Mouse (Mus musculus) WW6 (cell line): ENCODE data around the gene Grem1.

ENCODE experiments used
- DNase-seq: peaks from one replicate; pipeline ENCODE4 v3.0.0-alpha.2; 2013; ENCODE audit warnings: low read depth, low spot score

The Grem1 gene

GRCm38 (mm10) chr2:113758311-113759161 is at the start of gene Grem1:
TSS of gene Grem1 (minus strand) at chr2:113758646.
- DNase-seq = peak; percentile 11

GRCm38 (mm10) chr2:113807640-113808039 is 49.2 kb upstream of the Grem1 start:
- DNase-seq = no peak

- DNase-seq = no peak
Measured at GRCm38 (mm10) chr2:113806851-113807577, 48.6 kb upstream of the Grem1 start.

GRCm38 (mm10) chr2:113805765-113806164 is 47.3 kb upstream of the Grem1 start:
- no peak for DNase-seq

- no peak for DNase-seq
Measured at GRCm38 (mm10) chr2:113803753-113804152, 45.3 kb upstream of the Grem1 start.

- DNase-seq = no peak
Measured at GRCm38 (mm10) chr2:113800846-113801245, 42.4 kb upstream of the Grem1 start.

- no peak for DNase-seq
Measured at GRCm38 (mm10) chr2:113798605-113799004, 40.2 kb upstream of the Grem1 start.

- DNase-seq = no peak
Measured at GRCm38 (mm10) chr2:113795186-113795585, 36.7 kb upstream of the Grem1 start.

- no peak for DNase-seq
Measured at GRCm38 (mm10) chr2:113793521-113793920, 35.1 kb upstream of the Grem1 start.

GRCm38 (mm10) chr2:113788821-113789387 is 30.5 kb upstream of the Grem1 start:
- DNase-seq = no peak

GRCm38 (mm10) chr2:113787882-113788281 is 29.4 kb upstream of the Grem1 start:
- DNase-seq = no peak

- no peak for DNase-seq
Measured at GRCm38 (mm10) chr2:113784851-113785250, 26.4 kb upstream of the Grem1 start.

- no peak for DNase-seq
Measured at GRCm38 (mm10) chr2:113781521-113781920, 23.1 kb upstream of the Grem1 start.

GRCm38 (mm10) chr2:113781107-113781506 is 22.7 kb upstream of the Grem1 start:
- DNase-seq = no peak

- DNase-seq = no peak
Measured at GRCm38 (mm10) chr2:113779336-113779735, 20.9 kb upstream of the Grem1 start.

- no peak for DNase-seq
Measured at GRCm38 (mm10) chr2:113778036-113778435, 19.6 kb upstream of the Grem1 start.

GRCm38 (mm10) chr2:113776297-113776696 is 17.9 kb upstream of the Grem1 start:
- no peak for DNase-seq

- DNase-seq = no peak
Measured at GRCm38 (mm10) chr2:113774150-113774805, 15.8 kb upstream of the Grem1 start.

- DNase-seq = no peak
Measured at GRCm38 (mm10) chr2:113768541-113769303, 10.3 kb upstream of the Grem1 start.

- DNase-seq = no peak
Measured at GRCm38 (mm10) chr2:113765885-113766284, 7.4 kb upstream of the Grem1 start.

- no peak for DNase-seq
Measured at GRCm38 (mm10) chr2:113764968-113765367, 6.5 kb upstream of the Grem1 start.
